Mouse (Mus musculus) cerebellum, adult 2 months (tissue): ENCODE results near the gene Fads3. TPM values are rescaled to one million over a fixed set of nuclear protein-coding genes. Genes with fewer than 3 reads are reported as not detected.

Experiments
- DNase-seq, 2 experiments: peaks; one replicate each; pipeline ENCODE4 v3.0.0; 2021
- H3K27ac ChIP-seq: fragments of 200-500 bp; 2 replicates; pipeline ENCODE4 v1.5.1; 2012; ENCODE audit warnings: low read length, control low read depth, inconsistent platforms; ENCODE audit not compliant: insufficient read depth
- H3K27me3 ChIP-seq: fragments of 200-500 bp; 2 replicates; pipeline ENCODE4 v1.6.1; 2012; ENCODE audit warnings: inconsistent platforms, mild to moderate bottlenecking, low read length, moderate library complexity; ENCODE audit not compliant: control insufficient read depth, insufficient read depth
- H3K4me1 ChIP-seq: fragments of 200-500 bp; 2 replicates; pipeline ENCODE4 v1.6.1; 2011; ENCODE audit warnings: low read length; ENCODE audit not compliant: control insufficient read depth, insufficient read depth
- H3K4me3 ChIP-seq: fragments of 200-500 bp; replicated peaks from 2 replicates; pipeline ENCODE3; 2011; ENCODE audit warnings: mild to moderate bottlenecking, low read depth, low read length, control low read depth; ENCODE audit not compliant: insufficient read depth
- CTCF ChIP-seq: fragments of 200-500 bp; IDR thresholded peaks from 2 replicates; pipeline ENCODE4 v1.5.1; 2011; ENCODE audit warnings: low read depth, mild to moderate bottlenecking, control low read depth, low read length, moderate library complexity, borderline replicate concordance; ENCODE audit not compliant: insufficient read depth
- POLR2A ChIP-seq: fragments of 200-500 bp; IDR thresholded peaks from 2 replicates; pipeline ENCODE4 v1.6.1; 2011; ENCODE audit warnings: low read length, control low read depth, borderline replicate concordance; ENCODE audit not compliant: insufficient read depth
- WGBS: fragments of 180-500 bp; shearing (Covaris S2); methylation state at CpG from one replicate; pipeline ENCODE4 v1.1.7; 2018; 5-methylcytosine and 5-hydroxymethylcytosine counted together
- polyA plus RNA-seq: library from polyadenylated mRNA; depleted of rRNA; stranded (reverse); fragments of >200 nt; gene quantifications from 2 replicates; pipeline ENCODE4 v1.2.3, GENCODE M21; 2012; rRNA removed

Gene Fads3
- polyA plus RNA-seq, 1 experiment, result 30.9 TPM

- Histone ChIP-seq H3K27me3 (no peaks in the 10 kb centered on the region), H3K4me3 (no peak overlapping the region), H3K4me1 (no peaks in the 10 kb centered on the region), H3K27ac (no peak overlapping the region)
- DNase-seq, result no peak
- 84% methylated on average over 5 of the region's 5 CpGs for WGBS
- TF ChIP-seq POLR2A (no peak), CTCF (no peak)
Observed at GRCm38 (mm10) chr19:10107051-10107611, 65.8 kb downstream of the Fads3 start.

GRCm38 (mm10) chr19:10108129-10108528 lies 66.8 kb downstream of the Fads3 start:
- no peaks in the 10 kb centered on the region for H3K27me3 ChIP-seq
- TF ChIP-seq POLR2A, result no peak
- no peak for TF ChIP-seq CTCF
- 82% methylated on average over 1 of the region's 1 CpGs for WGBS
- no peaks in the 10 kb centered on the region for H3K4me1 ChIP-seq
- DNase-seq, result no peak
- H3K4me3 ChIP-seq, result no peak overlapping the region
- H3K27ac ChIP-seq, result no peak overlapping the region

DNA sequence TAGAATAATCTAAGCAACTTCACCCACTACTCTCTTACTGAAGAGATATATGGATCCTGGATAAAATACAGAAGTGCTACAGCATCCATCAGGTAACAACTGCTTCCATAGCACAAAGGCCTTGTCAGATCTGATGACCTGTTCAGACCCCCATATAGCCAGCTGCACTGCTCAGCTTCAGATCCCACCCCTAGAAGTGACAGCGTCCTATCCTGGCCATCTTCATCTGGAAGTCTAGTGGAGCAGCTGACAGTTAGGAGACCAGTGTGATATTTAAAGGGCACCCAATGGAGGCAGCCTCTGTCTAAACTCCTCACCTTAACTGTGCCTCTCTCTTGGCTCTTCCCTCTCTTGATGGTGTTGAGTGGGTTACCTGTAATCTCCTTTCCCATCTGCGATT lies 67.3 kb downstream of the Fads3 start:
- no peak for DNase-seq
- no peak overlapping the region for H3K4me3 ChIP-seq
- no peak overlapping the region for H3K27ac ChIP-seq
- no peaks in the 10 kb centered on the region for H3K27me3 ChIP-seq
- no peak for TF ChIP-seq POLR2A
- TF ChIP-seq CTCF, result no peak
- no peaks in the 10 kb centered on the region for H3K4me1 ChIP-seq
- WGBS, result 95% methylated on average over 2 of the region's 2 CpGs

Other genes starting within 250 kb of the Fads3 start
- gene Scgb2a2, start 194.0 kb upstream of the Fads3 start, polyA plus RNA-seq, result not detected in 2 replicates
- gene Incenp, start 142.0 kb upstream of the Fads3 start, polyA plus RNA-seq, result 16.3 and 16.7 TPM in 2 replicates
- 4,588 and 5,845 TPM in 2 replicates for gene Fth1, start 61.0 kb upstream of the Fads3 start, polyA plus RNA-seq
- 0.77 and 1.1 TPM in 2 replicates for gene Best1, start 39.9 kb upstream of the Fads3 start, polyA plus RNA-seq
- gene Rab3il1, start 39.9 kb upstream of the Fads3 start, polyA plus RNA-seq, result 9.5 and 9.7 TPM in 2 replicates
- 104 and 115 TPM in 2 replicates for gene Fads2, start 60.2 kb downstream of the Fads3 start, polyA plus RNA-seq
- 141 and 161 TPM in 2 replicates for gene Fads1, start 141.3 kb downstream of the Fads3 start, polyA plus RNA-seq
- 59.2 and 65.5 TPM in 2 replicates for gene Tmem258, start 162.4 kb downstream of the Fads3 start, polyA plus RNA-seq
- gene Fen1, start 162.6 kb downstream of the Fads3 start, polyA plus RNA-seq, result 19.9 and 20.2 TPM in 2 replicates
- 35.0 and 43.1 TPM in 2 replicates for gene Myrf, start 199.2 kb downstream of the Fads3 start, polyA plus RNA-seq